In genomic region chr19:3980917-3981316, GRCm38 (mm10) we compare ENCODE assay signal across 9 mouse cellular contexts. TPM values are rescaled to one million over a fixed set of nuclear protein-coding genes. Genes with fewer than 3 reads are reported as not detected.
DNase-seq lines count a peak whose midpoint lies in the region; TF ChIP-seq lines count a peak whose summit lies in the region.
"Had no signal": no experiment of that assay in that cellular context is flagged by ENCODE, and none has a peak within 500 bp of the region (broad histone marks: within the 10 kb centered on the region; RNA-seq: fewer than 3 reads in every experiment).

No protein-coding gene starts in this region.

- H3K27me3 ChIP-seq in heart, embryonic 10.5 days (ENCODE audit: insufficient read depth, poor library complexity, severe bottlenecking), result 0 out of 2 replicates have a peak, but pooled peaks cover 4% of the 10 kb centered on the region
- H3K27me3 ChIP-seq in testis, adult 2 months (ENCODE audit: control insufficient read depth, insufficient read depth, low read length), result no peaks in the 10 kb centered on the region

- no peak overlapping the region for H3K4me3 ChIP-seq in heart, embryonic 10.5 days
- H3K4me3 ChIP-seq in testis, adult 2 months (ENCODE audit: control insufficient read depth, low read depth, low read length), result peak overlapping the region; percentile 41

- 65% methylated on average over 9 of the region's 9 CpGs for WGBS in heart, embryonic 10.5 days

- peaks cover 35% of the 10 kb centered on the region for H3K4me1 ChIP-seq in heart, embryonic 10.5 days
- peaks cover 9% of the 10 kb centered on the region for H3K4me1 ChIP-seq in testis, adult 2 months (ENCODE audit: control insufficient read depth, insufficient read depth, low read length)

- H3K36me3 ChIP-seq in heart, embryonic 10.5 days, result no peaks in the 10 kb centered on the region
- H3K36me3 ChIP-seq in testis, adult 2 months (ENCODE audit: control insufficient read depth, insufficient read depth, low read length), result no peaks in the 10 kb centered on the region
- H3K36me3 ChIP-seq: G1E had no signal

- TF ChIP-seq CTCF in testis, adult 2 months (IDR thresholded peaks at IDR 0.05; ENCODE audit: control insufficient read depth, insufficient read depth, insufficient replicate concordance, low read depth, low read length), result no peak

- TF ChIP-seq POLR2A in testis, adult 2 months (IDR thresholded peaks at IDR 0.05; ENCODE audit: control insufficient read depth, low read depth, low read length), result no peak

- peak; percentile 90 for DNase-seq in heart, adult 11 months
- DNase-seq in heart, embryonic 10.5 days (ENCODE audit: low spot score), result no peak
- DNase-seq in testis, postnatal 14 days (ENCODE audit: low spot score), result no peak

- no peaks in the 10 kb centered on the region for H3K9me3 ChIP-seq in heart, embryonic 10.5 days
- H3K9me3 ChIP-seq: G1E had no signal

- no peak overlapping the region for H3K27ac ChIP-seq in heart, embryonic 10.5 days
- no peak overlapping the region for H3K27ac ChIP-seq in testis, adult 2 months (ENCODE audit: control insufficient read depth, insufficient read depth, low read depth, low read length)

RNA-seq across cellular contexts. Expression of gene Acy3, which starts 5.5 kb away (rescaled TPM):
- 9.5 and 10.3 TPM in 2 replicates for polyA plus RNA-seq in heart, embryonic 10.5 days (2016; fragmentation: Nextera tagmentation; extraction: Ambion mirVana)
- 14.7 and 14.9 TPM in 2 replicates for polyA plus RNA-seq in testis, adult 2 months (2012; rRNA removed)

RNA-seq across cellular contexts. Expression of gene Aldh3b2, which starts 8.8 kb away (rescaled TPM):
- 0.51 and 1.8 TPM in 2 replicates for polyA plus RNA-seq in heart, embryonic 10.5 days (2016; fragmentation: Nextera tagmentation; extraction: Ambion mirVana)
- polyA plus RNA-seq in testis, adult 2 months (2012; rRNA removed), result 48.5 and 48.6 TPM in 2 replicates
- polyA plus RNA-seq: activated CD4-positive, CD25-positive, alpha-beta regulatory T cell, adult 4 months; C2C12; CD4-positive, CD25-positive, alpha-beta regulatory T cell, adult 4 months; G1E had no signal

RNA-seq across cellular contexts. Expression of gene Tbx10, which starts 11.6 kb away (rescaled TPM):
- polyA plus RNA-seq in heart, embryonic 10.5 days (2016; fragmentation: Nextera tagmentation; extraction: Ambion mirVana), result 0.45 TPM in 1 of 2 replicates, not detected in the other
- 0.41 and 0.56 TPM in 2 replicates for polyA plus RNA-seq in testis, adult 2 months (2012; rRNA removed)
- polyA plus RNA-seq: activated CD4-positive, CD25-positive, alpha-beta regulatory T cell, adult 4 months; adrenal gland, adult 2 months; CD4-positive, CD25-positive, alpha-beta regulatory T cell, adult 4 months; G1E had no signal

RNA-seq across cellular contexts. Expression of gene Nudt8, which starts 19.5 kb away (rescaled TPM):
- polyA plus RNA-seq in heart, embryonic 10.5 days (2016; fragmentation: Nextera tagmentation; extraction: Ambion mirVana), result 40.2 and 52.4 TPM in 2 replicates
- polyA plus RNA-seq in testis, adult 2 months (2012; rRNA removed), result 0.99 and 2.4 TPM in 2 replicates

RNA-seq across cellular contexts. Expression of gene Gm49405, which starts 19.5 kb away (rescaled TPM):
- 4.1 and 5.2 TPM in 2 replicates for polyA plus RNA-seq in heart, embryonic 10.5 days (2016; fragmentation: Nextera tagmentation; extraction: Ambion mirVana)
- polyA plus RNA-seq in testis, adult 2 months (2012; rRNA removed), result 0.48 TPM in 2 replicates

Comparison
In these comparisons a context has a peak if more than half of its experiments do, and no peak if none do; other contexts are left out.
1. RNA of gene Aldh3b2, which starts 8.8 kb away (polyA plus RNA-seq): 48.5 to 48.6 TPM in testis, adult 2 months; 0.51 to 1.8 TPM in heart, embryonic 10.5 days; every median in the first group is over 10 times any median in the second.